Mouse (Mus musculus) limb, embryonic 14.5 days (tissue): ENCODE measurements at regions not wholly inside any gene's neighbourhood (a gene's known extent, or its start where the extent isn't known, plus 50 kb on each side); places are given as distances from the start of the nearest gene placed in this dataset.

ENCODE experiments used
- ATAC-seq: fragments of 200-750 bp; cut with Nextera tagmentation; 2 replicates; pipeline ENCODE4 v1.8.0; 2017; ENCODE audit warnings: low read depth, moderate number of reproducible peaks, moderate TSS enrichment; ENCODE audit not compliant: low FRiP score
- DNase-seq: peaks from one replicate; pipeline ENCODE4 v3.0.0-alpha.2; 2015; ENCODE audit warnings: low spot score
- H3K27ac ChIP-seq: fragments of 300-500 bp; sonication (generic); replicated peaks from 2 replicates; pipeline ENCODE4 v1.5.1; 2014; ENCODE audit warnings: low read depth, mild to moderate bottlenecking, low read length, moderate library complexity, mixed read lengths
- H3K27me3 ChIP-seq: fragments of 300-500 bp; sonication (generic); 2 replicates; pipeline ENCODE4 v1.6.1; 2014; ENCODE audit warnings: low read length, mixed read lengths; ENCODE audit not compliant: control insufficient read depth, insufficient read depth
- H3K36me3 ChIP-seq: fragments of 300-500 bp; sonication (generic); 2 replicates; pipeline ENCODE4 v1.6.1; 2014; ENCODE audit warnings: mild to moderate bottlenecking, low read length, moderate library complexity, mixed read lengths; ENCODE audit not compliant: control insufficient read depth, insufficient read depth
- H3K4me1 ChIP-seq: fragments of 300-500 bp; sonication (generic); 2 replicates; pipeline ENCODE4 v1.6.1; 2014; ENCODE audit warnings: antibody characterized with exemption, low read length, mixed read lengths; ENCODE audit not compliant: control insufficient read depth, insufficient read depth
- H3K4me2 ChIP-seq: fragments of 300-500 bp; sonication (generic); replicated peaks from 2 replicates; pipeline ENCODE4 v1.6.1; 2014; ENCODE audit warnings: low read depth, mild to moderate bottlenecking, low read length, moderate library complexity; ENCODE audit not compliant: severe bottlenecking
- H3K4me3 ChIP-seq: fragments of 300-500 bp; sonication (generic); replicated peaks from 2 replicates; pipeline ENCODE4 v1.5.1; 2014; ENCODE audit warnings: low read length
- H3K9ac ChIP-seq: fragments of 300-500 bp; sonication (generic); 2 replicates; pipeline ENCODE4 v1.6.1; 2014; ENCODE audit warnings: mild to moderate bottlenecking, low read depth, low read length, moderate library complexity; ENCODE audit not compliant: severe bottlenecking
- H3K9me3 ChIP-seq: fragments of 300-500 bp; sonication (generic); 2 replicates; pipeline ENCODE4 v1.6.1; 2016; ENCODE audit warnings: low read length; ENCODE audit not compliant: control insufficient read depth
- POLR2A ChIP-seq: fragments of 200-500 bp; IDR thresholded peaks from 2 replicates; pipeline ENCODE4 v1.8.0; 2012; ENCODE audit warnings: inconsistent platforms, mild to moderate bottlenecking, moderate library complexity, borderline replicate concordance; ENCODE audit not compliant: insufficient read depth, insufficient read length; ENCODE audit errors: extremely low read depth
- WGBS: fragments of 180-500 bp; shearing (Covaris S2); extraction: QIAGEN DNeasy Blood & Tissue Kit; methylation state at CpG from one replicate; pipeline ENCODE4 v1.1.7; 2014; 5-methylcytosine and 5-hydroxymethylcytosine counted together

GRCm38 (mm10) chr8:44817532-44818157 lies 117.6 kb upstream of the Fat1 start:
- H3K9ac ChIP-seq, result no peak overlapping the region
- no peak overlapping the region for H3K4me3 ChIP-seq
- no peaks in the 10 kb centered on the region for H3K36me3 ChIP-seq
- H3K27me3 ChIP-seq, result no peaks in the 10 kb centered on the region
- H3K9me3 ChIP-seq, result 0 out of 2 replicates have a peak, but pooled peaks cover under 1% of the 10 kb centered on the region
- no peaks in the 10 kb centered on the region; the same call in 1 of the 2 replicates for H3K4me1 ChIP-seq
- ATAC-seq (peak; percentile 68; the same call in 1 of the 2 replicates), DNase-seq (peak; percentile 45)
- 59% methylated on average over 13 of the region's 13 CpGs for WGBS
- no peak overlapping the region for H3K27ac ChIP-seq
- no peak overlapping the region for H3K4me2 ChIP-seq
- TF ChIP-seq POLR2A, result no peak

DNA sequence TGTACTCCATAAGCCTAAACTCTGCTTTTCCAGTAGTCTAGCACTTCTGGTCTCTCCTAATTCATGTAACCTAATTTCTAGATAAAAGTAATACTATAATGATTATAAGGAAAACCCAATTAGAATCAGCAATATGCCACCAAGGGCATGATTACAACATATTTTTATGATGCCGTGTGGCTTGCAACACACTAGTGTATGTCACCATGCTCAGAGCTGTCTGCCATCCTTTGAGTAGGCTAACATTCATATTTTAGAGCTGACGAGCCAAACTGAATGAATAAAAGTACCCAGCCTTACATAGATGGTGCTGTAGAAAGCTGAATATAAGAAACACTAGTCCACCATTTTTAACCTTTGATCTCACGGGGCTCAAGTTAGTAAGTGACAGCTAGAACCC lies 116.0 kb upstream of the Fat1 start:
- Histone ChIP-seq H3K9ac (no peak overlapping the region), H3K36me3 (no peaks in the 10 kb centered on the region), H3K4me2 (no peak overlapping the region), H3K4me1 (no peaks in the 10 kb centered on the region; the same call in 1 of the 2 replicates), H3K27me3 (no peaks in the 10 kb centered on the region), H3K27ac (no peak overlapping the region), H3K9me3 (peaks cover 15% of the 10 kb centered on the region; the same call in 1 of the 2 replicates), H3K4me3 (no peak overlapping the region)
- no peak for ATAC-seq
- no peak for TF ChIP-seq POLR2A
- DNase-seq, result no peak
- 86% methylated on average over 3 of the region's 3 CpGs for WGBS

DNA sequence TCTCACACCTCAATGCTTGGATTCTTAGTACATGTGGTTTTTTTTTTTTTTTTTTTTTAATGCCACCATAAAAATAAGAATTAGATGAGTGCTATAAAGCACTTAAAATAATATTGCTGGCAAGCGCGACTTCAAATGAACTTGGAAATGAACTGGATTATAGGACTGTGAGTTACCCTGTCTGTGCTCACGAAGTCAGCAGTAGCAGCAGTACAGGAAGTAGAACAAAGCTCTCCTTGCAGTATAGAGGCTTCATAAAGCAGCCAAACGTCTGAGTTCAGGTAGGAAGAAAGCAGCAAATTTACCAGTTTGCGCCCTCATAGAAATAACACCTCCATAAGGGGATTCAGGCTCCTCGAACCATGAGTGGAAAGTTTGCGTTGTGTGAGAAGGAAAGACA lies 115.6 kb upstream of the Fat1 start:
- Histone ChIP-seq H3K4me3 (no peak overlapping the region), H3K36me3 (no peaks in the 10 kb centered on the region), H3K4me1 (no peaks in the 10 kb centered on the region; the same call in 1 of the 2 replicates), H3K27ac (no peak overlapping the region), H3K9ac (no peak overlapping the region), H3K9me3 (peaks cover 15% of the 10 kb centered on the region; the same call in 1 of the 2 replicates), H3K4me2 (no peak overlapping the region), H3K27me3 (no peaks in the 10 kb centered on the region)
- ATAC-seq (no peak), DNase-seq (no peak)
- no peak for TF ChIP-seq POLR2A
- 59% methylated on average over 7 of the region's 7 CpGs for WGBS

- H3K4me1 ChIP-seq, result peaks cover 8% of the 10 kb centered on the region; the same call in 1 of the 2 replicates
- TF ChIP-seq POLR2A, result no peak
- H3K36me3 ChIP-seq, result no peaks in the 10 kb centered on the region
- H3K27me3 ChIP-seq, result no peaks in the 10 kb centered on the region
- no peak overlapping the region for H3K9ac ChIP-seq
- WGBS, result 86% methylated on average over 6 of the region's 6 CpGs
- H3K9me3 ChIP-seq, result peaks cover 15% of the 10 kb centered on the region; the same call in 1 of the 2 replicates
- no peak overlapping the region for H3K4me3 ChIP-seq
- DNase-seq (no peak), ATAC-seq (no peak)
- H3K4me2 ChIP-seq, result no peak overlapping the region
- no peak overlapping the region for H3K27ac ChIP-seq
These were observed 110.0 kb upstream of the Fat1 start for GRCm38 (mm10) chr8:44825183-44825757.

DNA sequence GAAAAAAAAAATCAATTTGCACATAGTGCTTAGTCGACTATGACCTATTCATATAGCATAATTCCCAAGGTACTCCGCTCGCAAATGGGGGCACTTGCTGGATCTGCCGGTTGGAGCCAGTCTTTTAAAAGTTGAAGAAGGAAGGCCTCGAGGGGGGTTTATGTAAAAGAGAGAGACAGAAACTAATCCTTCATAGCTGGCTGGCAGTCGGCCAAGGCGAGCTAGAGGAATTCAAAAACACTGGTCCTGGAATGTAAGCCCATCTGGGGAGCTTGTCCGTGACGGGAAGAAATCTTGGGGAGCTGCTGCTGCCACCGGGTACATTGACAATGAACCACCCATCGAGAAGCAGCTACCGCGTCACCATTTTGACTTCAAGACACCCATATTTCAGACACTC lies 108.3 kb upstream of the Fat1 start:
- Histone ChIP-seq H3K4me1 (peaks cover 8% of the 10 kb centered on the region; the same call in 1 of the 2 replicates), H3K4me3 (no peak overlapping the region), H3K9me3 (peaks cover 15% of the 10 kb centered on the region; the same call in 1 of the 2 replicates), H3K27me3 (no peaks in the 10 kb centered on the region), H3K27ac (0 out of 2 replicates have a peak overlapping the region, but pooled peaks have one; percentile 13), H3K9ac (no peak overlapping the region), H3K4me2 (peak overlapping the region; percentile 20), H3K36me3 (no peaks in the 10 kb centered on the region)
- 20% methylated on average over 13 of the region's 13 CpGs for WGBS
- ATAC-seq (peak; percentile 82), DNase-seq (peak; percentile 89)
- TF ChIP-seq POLR2A, result no peak
